ENCODE assay signal across 11 mouse cellular contexts in genomic region chr19:5559229-5559628, GRCm38 (mm10). TPM values are rescaled to one million over a fixed set of nuclear protein-coding genes. Genes with fewer than 3 reads are reported as not detected.
DNase-seq lines count a peak whose midpoint lies in the region; ATAC-seq and TF ChIP-seq lines count a peak whose summit lies in the region.
"Had no signal": no experiment of that assay in that cellular context is flagged by ENCODE, and none has a peak within 500 bp of the region (broad histone marks: within the 10 kb centered on the region; RNA-seq: fewer than 3 reads in every experiment).

No protein-coding gene starts in this region.

- H3K9ac ChIP-seq in hindbrain, embryonic 12.5 days = no peak overlapping the region
- H3K9ac ChIP-seq in intestine, postnatal 0 days (ENCODE audit: low read depth, low read length) = peak overlapping the region; percentile 40; the same call in 1 of the 2 replicates
- H3K9ac ChIP-seq in limb, embryonic 12.5 days (replicated peaks) = no peak overlapping the region
- H3K9ac ChIP-seq: liver, postnatal 0 days had no signal

- no peak for DNase-seq in hindbrain, embryonic 10.5 days (ENCODE audit: low spot score)
- no peak for DNase-seq in embryonic facial prominence, embryonic 10.5 days (ENCODE audit: low spot score)
- DNase-seq in adrenal gland, postnatal 10 days = no peak
- DNase-seq in urinary bladder, postnatal 36 days (ENCODE audit: low spot score in 2 of 2) = no peak
- DNase-seq: cerebellum, adult 11-12 months; gastrocnemius, postnatal 36 days; liver, postnatal 0 days; thymus, postnatal 14 days had no signal

- H3K27me3 ChIP-seq in hindbrain, embryonic 10.5 days (ENCODE audit: insufficient read depth, poor library complexity, severe bottlenecking) = peaks cover 98% of the 10 kb centered on the region
- peaks cover 96% of the 10 kb centered on the region for H3K27me3 ChIP-seq in hindbrain, embryonic 12.5 days
- H3K27me3 ChIP-seq in embryonic facial prominence, embryonic 10.5 days (replicated peaks; ENCODE audit: low read depth, poor library complexity, severe bottlenecking) = peaks cover 100% of the 10 kb centered on the region
- H3K27me3 ChIP-seq in intestine, postnatal 0 days (replicated peaks; ENCODE audit: control insufficient read depth, insufficient read depth, low read length) = peaks cover 14% of the 10 kb centered on the region; the same call in 1 of the 2 replicates
- H3K27me3 ChIP-seq in limb, embryonic 12.5 days = peaks cover 94% of the 10 kb centered on the region

- no peak overlapping the region for H3K4me2 ChIP-seq in hindbrain, embryonic 12.5 days (replicated peaks)
- H3K4me2 ChIP-seq in intestine, postnatal 0 days (replicated peaks; ENCODE audit: low read depth) = peak overlapping the region; percentile 77
- peak overlapping the region; percentile 80; the same call in 1 of the 2 replicates for H3K4me2 ChIP-seq in limb, embryonic 12.5 days

- TF ChIP-seq CTCF in intestine, postnatal 0 days (IDR thresholded peaks at IDR 0.05; ENCODE audit: low read depth) = no peak

- 17% methylated on average over 8 of the region's 8 CpGs for WGBS in hindbrain, embryonic 10.5 days
- 17% methylated on average over 7 of the region's 8 CpGs for WGBS in hindbrain, embryonic 12.5 days
- WGBS in embryonic facial prominence, embryonic 10.5 days = 16% methylated on average over 8 of the region's 8 CpGs
- 13% methylated on average over 8 of the region's 8 CpGs for WGBS in intestine, postnatal 0 days
- 12% methylated on average over 8 of the region's 8 CpGs for WGBS in limb, embryonic 12.5 days

- no peak for ATAC-seq in hindbrain, embryonic 12.5 days (ENCODE audit: low FRiP score)
- ATAC-seq in intestine, postnatal 0 days = no peak
- ATAC-seq in limb, embryonic 12.5 days (ENCODE audit: insufficient number of reproducible peaks, insufficient read depth, low FRiP score, low TSS enrichment, low read depth) = no peak
- ATAC-seq: liver, postnatal 0 days had no signal

- H3K9me3 ChIP-seq in hindbrain, embryonic 10.5 days = no peaks in the 10 kb centered on the region
- no peaks in the 10 kb centered on the region for H3K9me3 ChIP-seq in hindbrain, embryonic 12.5 days (replicated peaks)
- H3K9me3 ChIP-seq in embryonic facial prominence, embryonic 10.5 days = no peaks in the 10 kb centered on the region
- H3K9me3 ChIP-seq in intestine, postnatal 0 days (ENCODE audit: control insufficient read depth) = no peaks in the 10 kb centered on the region
- H3K9me3 ChIP-seq in limb, embryonic 12.5 days = no peaks in the 10 kb centered on the region

- H3K36me3 ChIP-seq in hindbrain, embryonic 10.5 days = no peaks in the 10 kb centered on the region
- no peaks in the 10 kb centered on the region for H3K36me3 ChIP-seq in hindbrain, embryonic 12.5 days
- no peaks in the 10 kb centered on the region for H3K36me3 ChIP-seq in embryonic facial prominence, embryonic 10.5 days (replicated peaks)
- H3K36me3 ChIP-seq in intestine, postnatal 0 days (ENCODE audit: control insufficient read depth, insufficient read depth) = no peaks in the 10 kb centered on the region
- H3K36me3 ChIP-seq in limb, embryonic 12.5 days = no peaks in the 10 kb centered on the region

- H3K27ac ChIP-seq in hindbrain, embryonic 10.5 days = no peak overlapping the region
- no peak overlapping the region for H3K27ac ChIP-seq in hindbrain, embryonic 12.5 days
- no peak overlapping the region for H3K27ac ChIP-seq in embryonic facial prominence, embryonic 10.5 days (replicated peaks)
- peak overlapping the region; percentile 94 for H3K27ac ChIP-seq in intestine, postnatal 0 days (ENCODE audit: low read depth, low read length)
- no peak overlapping the region for H3K27ac ChIP-seq in limb, embryonic 12.5 days

- H3K4me1 ChIP-seq in hindbrain, embryonic 10.5 days (replicated peaks) = peaks cover 31% of the 10 kb centered on the region
- H3K4me1 ChIP-seq in hindbrain, embryonic 12.5 days = peaks cover 14% of the 10 kb centered on the region
- peaks cover 26% of the 10 kb centered on the region for H3K4me1 ChIP-seq in embryonic facial prominence, embryonic 10.5 days
- peaks cover 3% of the 10 kb centered on the region; the same call in 1 of the 2 replicates for H3K4me1 ChIP-seq in intestine, postnatal 0 days (replicated peaks; ENCODE audit: control insufficient read depth, insufficient read depth, low read length)
- peaks cover 23% of the 10 kb centered on the region for H3K4me1 ChIP-seq in limb, embryonic 12.5 days (replicated peaks)

- peak overlapping the region; percentile 47 for H3K4me3 ChIP-seq in hindbrain, embryonic 10.5 days
- no peak overlapping the region for H3K4me3 ChIP-seq in hindbrain, embryonic 12.5 days
- H3K4me3 ChIP-seq in embryonic facial prominence, embryonic 10.5 days = peak overlapping the region; percentile 55
- peak overlapping the region; percentile 58 for H3K4me3 ChIP-seq in intestine, postnatal 0 days (ENCODE audit: low read depth, low read length)
- H3K4me3 ChIP-seq in limb, embryonic 12.5 days (replicated peaks) = peak overlapping the region; percentile 41

RNA-seq across cellular contexts. Expression of gene Ovol1, which starts 1.2 kb away (rescaled TPM):
- polyA plus RNA-seq in hindbrain, embryonic 10.5 days (2016; fragmentation: Nextera tagmentation; extraction: Ambion mirVana) = 0.39 and 0.77 TPM in 2 replicates
- 0.18 and 0.19 TPM in 2 replicates for polyA plus RNA-seq in hindbrain, embryonic 12.5 days (2016; fragmentation: Nextera tagmentation; extraction: Ambion mirVana)
- 0.83 and 1.3 TPM in 2 replicates for polyA plus RNA-seq in embryonic facial prominence, embryonic 10.5 days (2016; fragmentation: Nextera tagmentation; extraction: Ambion mirVana)
- polyA plus RNA-seq in intestine, postnatal 0 days (2015; fragmentation: Nextera tagmentation; extraction: Ambion mirVana) = 19.2 and 24.1 TPM in 2 replicates
- polyA plus RNA-seq in limb, embryonic 12.5 days (2016; fragmentation: Nextera tagmentation; extraction: Ambion mirVana) = 1.2 TPM in 2 replicates
- total RNA-seq in adrenal gland, postnatal 10 days (2021) = not detected
- total RNA-seq: gastrocnemius, postnatal 36 days had no signal

RNA-seq across cellular contexts. Expression of gene Ap5b1, which starts 8.6 kb away (rescaled TPM):
- polyA plus RNA-seq in hindbrain, embryonic 10.5 days (2016; fragmentation: Nextera tagmentation; extraction: Ambion mirVana) = 1.6 and 2.6 TPM in 2 replicates
- 2.6 and 3.2 TPM in 2 replicates for polyA plus RNA-seq in hindbrain, embryonic 12.5 days (2016; fragmentation: Nextera tagmentation; extraction: Ambion mirVana)
- 2.1 and 2.6 TPM in 2 replicates for polyA plus RNA-seq in embryonic facial prominence, embryonic 10.5 days (2016; fragmentation: Nextera tagmentation; extraction: Ambion mirVana)
- 13.0 and 15.9 TPM in 2 replicates for polyA plus RNA-seq in intestine, postnatal 0 days (2015; fragmentation: Nextera tagmentation; extraction: Ambion mirVana)
- 1.8 TPM in 2 replicates for polyA plus RNA-seq in limb, embryonic 12.5 days (2016; fragmentation: Nextera tagmentation; extraction: Ambion mirVana)
- total RNA-seq in adrenal gland, postnatal 10 days (2021) = 1 to 10 TPM; 6.3 to 7.3 TPM

RNA-seq across cellular contexts. Expression of gene Rnaseh2c, which starts 42.4 kb away (rescaled TPM):
- polyA plus RNA-seq in hindbrain, embryonic 10.5 days (2016; fragmentation: Nextera tagmentation; extraction: Ambion mirVana) = 177 and 187 TPM in 2 replicates
- polyA plus RNA-seq in hindbrain, embryonic 12.5 days (2016; fragmentation: Nextera tagmentation; extraction: Ambion mirVana) = 114 and 126 TPM in 2 replicates
- polyA plus RNA-seq in embryonic facial prominence, embryonic 10.5 days (2016; fragmentation: Nextera tagmentation; extraction: Ambion mirVana) = 174 and 177 TPM in 2 replicates
- 73.8 and 81.0 TPM in 2 replicates for polyA plus RNA-seq in intestine, postnatal 0 days (2015; fragmentation: Nextera tagmentation; extraction: Ambion mirVana)
- polyA plus RNA-seq in limb, embryonic 12.5 days (2016; fragmentation: Nextera tagmentation; extraction: Ambion mirVana) = 171 and 193 TPM in 2 replicates
- 100 to 1,000 TPM in 1 of 2 experiments, 10 to 100 TPM in 1; 98.8 to 108 TPM for total RNA-seq in adrenal gland, postnatal 10 days (2021)

RNA-seq across cellular contexts. Expression of gene Snx32, which starts 48.9 kb away (rescaled TPM):
- 8.9 and 18.7 TPM in 2 replicates for polyA plus RNA-seq in hindbrain, embryonic 10.5 days (2016; fragmentation: Nextera tagmentation; extraction: Ambion mirVana)
- polyA plus RNA-seq in hindbrain, embryonic 12.5 days (2016; fragmentation: Nextera tagmentation; extraction: Ambion mirVana) = 38.3 and 42.2 TPM in 2 replicates
- 6.3 and 8.4 TPM in 2 replicates for polyA plus RNA-seq in embryonic facial prominence, embryonic 10.5 days (2016; fragmentation: Nextera tagmentation; extraction: Ambion mirVana)
- 3.8 and 4.5 TPM in 2 replicates for polyA plus RNA-seq in intestine, postnatal 0 days (2015; fragmentation: Nextera tagmentation; extraction: Ambion mirVana)
- 9.3 and 10.1 TPM in 2 replicates for polyA plus RNA-seq in limb, embryonic 12.5 days (2016; fragmentation: Nextera tagmentation; extraction: Ambion mirVana)
- 10 to 100 TPM in 1 of 2 experiments, 1 to 10 TPM in 1; 8.0 to 12.3 TPM for total RNA-seq in adrenal gland, postnatal 10 days (2021)

RNA-seq across cellular contexts. Expression of gene Kat5, which starts 50.8 kb away (rescaled TPM):
- 58.9 and 69.2 TPM in 2 replicates for polyA plus RNA-seq in hindbrain, embryonic 10.5 days (2016; fragmentation: Nextera tagmentation; extraction: Ambion mirVana)
- 73.2 and 76.5 TPM in 2 replicates for polyA plus RNA-seq in hindbrain, embryonic 12.5 days (2016; fragmentation: Nextera tagmentation; extraction: Ambion mirVana)
- 59.7 and 60.7 TPM in 2 replicates for polyA plus RNA-seq in embryonic facial prominence, embryonic 10.5 days (2016; fragmentation: Nextera tagmentation; extraction: Ambion mirVana)
- 37.4 and 38.6 TPM in 2 replicates for polyA plus RNA-seq in intestine, postnatal 0 days (2015; fragmentation: Nextera tagmentation; extraction: Ambion mirVana)
- 56.3 and 60.1 TPM in 2 replicates for polyA plus RNA-seq in limb, embryonic 12.5 days (2016; fragmentation: Nextera tagmentation; extraction: Ambion mirVana)
- 10 to 100 TPM; 49.9 to 52.2 TPM for total RNA-seq in adrenal gland, postnatal 10 days (2021)
